Mouse (Mus musculus) liver, embryonic 12.5 days (tissue): Measurements from ENCODE around the gene Gm16368. TPM values are rescaled to one million over a fixed set of nuclear protein-coding genes. Genes with fewer than 3 reads are reported as not detected.
"Not testable (repeated sequence)": the region's sequence is repeated elsewhere in the genome, so short reads cannot be mapped to it uniquely, and the experiment has no call there.

Experiments
- ATAC-seq: fragments of 200-750 bp; cut with Nextera tagmentation; 2 replicates; pipeline ENCODE4 v1.8.0; 2017; ENCODE audit warnings: moderate number of reproducible peaks, mild to moderate bottlenecking, moderate library complexity
- H3K27ac ChIP-seq: fragments of 300-500 bp; sonication (generic); 2 replicates; pipeline ENCODE4 v1.5.1; 2016; ENCODE audit warnings: mild to moderate bottlenecking
- H3K27me3 ChIP-seq: fragments of 300-500 bp; sonication (generic); replicated peaks from 2 replicates; pipeline ENCODE4 v1.6.1; 2016; ENCODE audit warnings: mild to moderate bottlenecking, moderate library complexity
- H3K36me3 ChIP-seq: fragments of 300-500 bp; sonication (generic); 2 replicates; pipeline ENCODE4 v1.6.1; 2016; ENCODE audit warnings: mild to moderate bottlenecking, moderate library complexity
- H3K4me1 ChIP-seq: fragments of 300-500 bp; sonication (generic); 2 replicates; pipeline ENCODE4 v1.6.1; 2016
- H3K4me2 ChIP-seq: fragments of 300-500 bp; sonication (generic); 2 replicates; pipeline ENCODE4 v1.6.1; 2016; ENCODE audit warnings: mild to moderate bottlenecking, moderate library complexity
- H3K4me3 ChIP-seq: fragments of 300-500 bp; sonication (generic); 2 replicates; pipeline ENCODE4 v1.5.1; 2016; ENCODE audit warnings: mild to moderate bottlenecking, moderate library complexity
- H3K9ac ChIP-seq: fragments of 300-500 bp; sonication (generic); 2 replicates; pipeline ENCODE4 v1.6.1; 2016; ENCODE audit warnings: mild to moderate bottlenecking, moderate library complexity
- H3K9me3 ChIP-seq: fragments of 300-500 bp; sonication (generic); replicated peaks from 2 replicates; pipeline ENCODE4 v1.6.1; 2016; ENCODE audit warnings: mild to moderate bottlenecking, moderate library complexity
- WGBS: fragments of 180-500 bp; shearing (Covaris S2); methylation state at CpG from one replicate; pipeline ENCODE4 v1.1.7; 2016; ENCODE audit not compliant: insufficient replicate concordance; 5-methylcytosine and 5-hydroxymethylcytosine counted together
- polyA plus RNA-seq: library from polyadenylated mRNA; unstranded; fragments of >200 nt; fragmentation: Nextera tagmentation; extraction: Ambion mirVana; gene quantifications from 2 replicates; pipeline ENCODE4 v1.2.1, GENCODE M21; 2016

The Gm16368 gene
- not detected in 2 replicates for polyA plus RNA-seq

DNA sequence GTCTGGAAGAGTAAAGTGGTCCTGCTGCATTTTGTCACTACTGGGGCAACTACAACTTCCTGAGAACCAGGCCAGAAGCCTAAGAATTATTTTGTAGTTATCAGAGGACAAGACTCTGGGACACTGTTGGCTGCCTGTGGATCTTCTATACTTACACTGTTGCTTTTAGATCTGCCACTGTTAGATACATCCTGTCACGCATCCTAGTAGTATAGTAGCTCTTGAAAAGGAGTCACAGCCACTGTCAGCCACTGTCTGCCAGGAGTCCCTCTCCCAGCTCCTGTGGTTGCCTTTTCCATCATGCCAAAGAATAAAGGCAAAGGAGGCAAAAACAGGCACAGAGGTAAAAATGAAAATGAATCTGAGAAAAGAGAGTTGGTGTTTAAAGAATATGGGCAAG, at the start of gene Gm16368:
TSS of gene Gm16368 (plus strand) at position 301 of the 400 bp plus-strand sequence.
- not testable (repeated sequence) for H3K9ac ChIP-seq

DNA sequence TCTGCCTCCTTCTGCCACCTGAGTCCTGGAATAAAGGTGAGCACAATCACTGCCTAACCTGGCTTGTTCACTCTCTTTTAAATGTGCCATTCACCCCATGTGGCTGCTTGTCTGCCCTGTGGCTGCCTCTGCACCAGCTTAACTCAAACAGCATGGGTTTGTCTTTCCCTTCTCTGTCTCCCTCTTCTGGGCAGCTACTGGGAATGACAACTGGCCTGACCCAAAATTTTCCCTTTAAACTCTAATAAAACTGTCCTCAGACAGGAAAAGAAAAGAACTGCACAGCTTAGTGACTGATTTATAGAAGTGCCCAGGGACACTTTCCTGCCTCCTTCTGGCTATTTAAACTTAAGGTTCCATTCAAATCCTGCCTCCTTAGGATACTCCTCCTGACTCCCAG, 44.4 kb upstream of the Gm16368 start:
- not testable (repeated sequence) for ATAC-seq, H3K4me1 ChIP-seq, H3K9ac ChIP-seq

More for the DNA sequence above, at the start of gene Gm16368:
- 65% methylated on average over 1 of the region's 1 CpGs for WGBS
- H3K4me1 ChIP-seq, ATAC-seq, H3K27me3 ChIP-seq, H3K4me2 ChIP-seq, H3K4me3 ChIP-seq, H3K27ac ChIP-seq, H3K36me3 ChIP-seq, H3K9me3 ChIP-seq: not testable (repeated sequence)

DNA sequence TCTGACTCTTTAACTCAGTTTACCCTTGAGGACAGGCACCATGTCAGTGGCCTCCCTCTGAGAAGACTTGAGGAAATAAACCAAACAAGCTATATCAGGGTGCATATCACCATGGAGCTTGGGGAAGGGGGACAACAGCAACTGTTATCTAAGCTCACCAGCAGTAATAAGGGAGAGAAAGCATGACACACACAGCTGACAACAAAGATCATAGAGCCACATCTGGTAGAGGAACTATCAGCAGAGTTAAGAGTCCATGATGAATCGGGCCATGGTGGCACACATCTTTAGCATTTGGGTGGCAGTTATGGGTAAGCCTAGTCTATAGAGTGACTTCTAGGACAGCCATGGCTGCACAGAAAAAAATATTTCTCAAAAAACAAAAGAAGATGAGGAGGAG, 43.8 kb upstream of the Gm16368 start:
- H3K27ac ChIP-seq, H3K36me3 ChIP-seq, H3K4me3 ChIP-seq, ATAC-seq, H3K9ac ChIP-seq, H3K4me2 ChIP-seq, H3K27me3 ChIP-seq, H3K9me3 ChIP-seq, H3K4me1 ChIP-seq: not testable (repeated sequence)
- 75% methylated on average over 1 of the region's 1 CpGs for WGBS

More for the DNA sequence above, 44.4 kb upstream of the Gm16368 start:
- not testable (repeated sequence) for H3K27me3 ChIP-seq, H3K27ac ChIP-seq, H3K36me3 ChIP-seq, H3K9me3 ChIP-seq, H3K4me3 ChIP-seq, H3K4me2 ChIP-seq

DNA sequence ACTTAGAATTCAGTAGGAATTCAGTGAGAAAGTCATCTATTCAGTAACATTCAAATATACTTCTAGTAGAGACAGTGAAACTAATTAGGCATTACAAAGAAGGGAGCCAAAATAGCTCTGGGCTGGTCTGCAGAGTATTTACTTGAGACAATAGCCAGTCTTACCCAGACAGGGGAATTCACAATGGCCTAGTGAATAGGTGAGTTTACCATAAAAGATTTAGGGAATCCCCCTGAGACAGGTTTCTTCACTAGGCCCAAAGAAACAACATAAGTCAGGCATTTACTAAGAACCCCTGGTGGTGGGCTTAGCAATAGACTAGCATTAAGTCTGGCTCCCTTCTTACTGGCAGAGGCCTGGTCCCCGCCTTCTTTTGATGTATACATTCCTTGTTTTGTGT, 38.3 kb upstream of the Gm16368 start:
- H3K4me3 ChIP-seq, ATAC-seq, H3K9ac ChIP-seq, H3K4me2 ChIP-seq, H3K27me3 ChIP-seq, H3K9me3 ChIP-seq, H3K27ac ChIP-seq, H3K36me3 ChIP-seq, H3K4me1 ChIP-seq: not testable (repeated sequence)
- 46% methylated on average over 1 of the region's 1 CpGs for WGBS

Other genes starting within 250 kb of the Gm16368 start
- not detected in 2 replicates for gene Gm2001, start 241.4 kb upstream of the Gm16368 start, polyA plus RNA-seq
- gene Gm2016, start 209.6 kb upstream of the Gm16368 start, polyA plus RNA-seq, result not detected in 2 replicates
- not detected in 2 replicates for gene Gm2022, start 188.3 kb upstream of the Gm16368 start, polyA plus RNA-seq
- gene Gm2035, start 163.8 kb upstream of the Gm16368 start, polyA plus RNA-seq, result not detected in 2 replicates
- gene Gm2042, start 129.6 kb upstream of the Gm16368 start, polyA plus RNA-seq, result not detected in 2 replicates
- gene Gm2075, start 71.8 kb upstream of the Gm16368 start, polyA plus RNA-seq, result not detected in 2 replicates
- gene Gm6803, start 64.9 kb upstream of the Gm16368 start, polyA plus RNA-seq, result not detected in 2 replicates
- gene Gm2056, start 56.7 kb upstream of the Gm16368 start, polyA plus RNA-seq, result not detected in 2 replicates
- gene Gm10436, start 98.4 kb downstream of the Gm16368 start, polyA plus RNA-seq, result not detected in 2 replicates
- not detected in 2 replicates for gene Gm8332, start 166.4 kb downstream of the Gm16368 start, polyA plus RNA-seq
- gene Gm5662, start 190.8 kb downstream of the Gm16368 start, polyA plus RNA-seq, result not detected in 2 replicates
- not detected in 2 replicates for gene Gm5039, start 240.3 kb downstream of the Gm16368 start, polyA plus RNA-seq